13 mouse cellular contexts compared by ENCODE assay signal in genomic region chrX:50625336-50625735, GRCm38 (mm10).
"Had no signal": no experiment of that assay in that cellular context is flagged by ENCODE, and none has a peak within 500 bp of the region (broad histone marks: within the 10 kb centered on the region; RNA-seq: fewer than 3 reads in every experiment).

No protein-coding gene starts in this region.

- DNase-seq: gastrocnemius, adult 2 months; gastrocnemius, postnatal 10 days; gastrocnemius, postnatal 25 days; heart, adult 18-20 months; heart, postnatal 10 days; heart, postnatal 4 days; kidney, adult 18-20 months; kidney, adult 8-10 months; kidney, postnatal 10 days; kidney, postnatal 25 days; kidney, postnatal 4 days; liver; liver, embryonic 13.5 days had no signal
